Mouse (Mus musculus): ENCODE results near the gene Tff2. TPM values are rescaled to one million over a fixed set of nuclear protein-coding genes. Genes with fewer than 3 reads are reported as not detected.
A peak's percentile ranks its signal among the peaks of the same experiment; 100 is the strongest.

Tff2 gene
- total RNA-seq (2012; rRNA removed) (not detected in 2 replicates), total RNA-seq (2014; rRNA removed) (not detected in 2 replicates), polyA plus RNA-seq (2012; ENCODE audit: insufficient read length, low read depth) (not detected in 2 replicates)

GRCm38 (mm10) chr17:31144040-31145037 is at the start of gene Tff2:
Gene Tff2 (minus strand): TSS chr17:31144282.
- no peak for DNase-seq (ENCODE audit: extremely low read depth)
- no peaks in the 10 kb centered on the region for H3K79me2 ChIP-seq (replicated peaks; ENCODE audit: control insufficient read depth, extremely low read depth, insufficient read depth, poor library complexity, severe bottlenecking)
- H3K4me2 ChIP-seq (ENCODE audit: insufficient read depth, low read depth, poor library complexity, severe bottlenecking) = no peak within 1 kb of the TSS
- dilution Hi-C loops (cut with MboI; ENCODE audit: extremely low pct_ligation_motif_present, extremely low pct_unique_long_range_greater_than_20kb, low sequenced_read_pairs) (no loop called here), in situ Hi-C loops (cut with MboI; ENCODE audit: low pct_ligation_motif_present, low pct_unique_long_range_greater_than_20kb, low sequenced_read_pairs) (loop anchor here (5.0 kb wide), 1 partner anchor 43 kb away; no protein-coding TSS in a partner anchor)
- H3K9me3 ChIP-seq (replicated peaks; ENCODE audit: low read length) = peaks cover 5% of the 10 kb centered on the region
- no peak within 1 kb of the TSS for H3K9ac ChIP-seq (ENCODE audit: insufficient read depth, low read depth)
- no peaks in the 10 kb centered on the region for H3K4me1 ChIP-seq (ENCODE audit: control insufficient read depth in 1 of 2, insufficient read depth in 2 of 2)
- H3K27me3 ChIP-seq (replicated peaks) = peaks cover 60% of the 10 kb centered on the region
- H3K4me3 ChIP-seq (replicated peaks in 1 of 3; ENCODE audit: low read depth in 2 of 3, low read length in 2 of 3, poor library complexity in 1 of 3) = no peak within 1 kb of the TSS
- no peak within 1 kb of the TSS for H3K27ac ChIP-seq (ENCODE audit: insufficient read depth, low read depth)
- TF ChIP-seq BHLHE40 (IDR thresholded peaks at IDR 0.05; ENCODE audit: low read depth, low read length) (no peak), MAZ (IDR thresholded peaks at IDR 0.05; ENCODE audit: low read depth, low read length) (no peak), E2F4 (IDR thresholded peaks at IDR 0.05; ENCODE audit: insufficient replicate concordance, low read depth, low read length) (no peak), MAX (IDR thresholded peaks at IDR 0.05; ENCODE audit: low read length) (no peak), HCFC1 (IDR thresholded peaks at IDR 0.05; ENCODE audit: low read depth, low read length) (no peak)
- H3K36me3 ChIP-seq (replicated peaks in 1 of 2; ENCODE audit: control insufficient read depth in 1 of 2, insufficient read depth in 1 of 2, low read length in 1 of 2) = no peaks in the 10 kb centered on the region

GRCm38 (mm10) chr17:31193360-31193759 is 49.3 kb upstream of the Tff2 start:
- DNase-seq (ENCODE audit: extremely low read depth) = no peak
- no peaks in the 10 kb centered on the region for H3K36me3 ChIP-seq (replicated peaks in 1 of 2; ENCODE audit: control insufficient read depth in 1 of 2, insufficient read depth in 1 of 2, low read length in 1 of 2)
- no peaks in the 10 kb centered on the region for H3K9me3 ChIP-seq (replicated peaks; ENCODE audit: low read length)
- H3K4me1 ChIP-seq (ENCODE audit: control insufficient read depth in 1 of 2, insufficient read depth in 2 of 2) = peaks cover 8 to 28% of the 10 kb centered on the region in 2 experiments; a peak in 2 of 4 replicates
- H3K4me2 ChIP-seq (ENCODE audit: insufficient read depth, low read depth, poor library complexity, severe bottlenecking) = no peak overlapping the region
- no peak overlapping the region for H3K27ac ChIP-seq (ENCODE audit: insufficient read depth, low read depth)
- no peak overlapping the region for H3K4me3 ChIP-seq (replicated peaks in 1 of 3; ENCODE audit: low read depth in 2 of 3, low read length in 2 of 3, poor library complexity in 1 of 3)
- dilution Hi-C loops (cut with MboI; ENCODE audit: extremely low pct_ligation_motif_present, extremely low pct_unique_long_range_greater_than_20kb, low sequenced_read_pairs) = no loop called here
- no peak overlapping the region for H3K9ac ChIP-seq (ENCODE audit: insufficient read depth, low read depth)
- H3K79me2 ChIP-seq (replicated peaks; ENCODE audit: control insufficient read depth, extremely low read depth, insufficient read depth, poor library complexity, severe bottlenecking) = no peaks in the 10 kb centered on the region
- no peak for TF ChIP-seq PAX5 (IDR thresholded peaks at IDR 0.05; ENCODE audit: low read length)
- H3K27me3 ChIP-seq (replicated peaks) = peaks cover 7% of the 10 kb centered on the region
- in situ Hi-C loops (cut with MboI; ENCODE audit: low pct_ligation_motif_present, low pct_unique_long_range_greater_than_20kb, low sequenced_read_pairs) = no loop called here

GRCm38 (mm10) chr17:31192663-31193062 is 48.6 kb upstream of the Tff2 start:
- H3K36me3 ChIP-seq (replicated peaks in 1 of 2; ENCODE audit: control insufficient read depth in 1 of 2, insufficient read depth in 1 of 2, low read length in 1 of 2) = no peaks in the 10 kb centered on the region
- H3K4me1 ChIP-seq (ENCODE audit: control insufficient read depth in 1 of 2, insufficient read depth in 2 of 2) = peaks cover 8 to 28% of the 10 kb centered on the region in 2 experiments; a peak in 2 of 4 replicates
- H3K4me2 ChIP-seq (ENCODE audit: insufficient read depth, low read depth, poor library complexity, severe bottlenecking) = no peak overlapping the region
- TF ChIP-seq BHLHE40 (IDR thresholded peaks at IDR 0.05; ENCODE audit: low read depth, low read length) = peak; percentile 82
- TF ChIP-seq HCFC1 (IDR thresholded peaks at IDR 0.05; ENCODE audit: low read depth, low read length) = no peak
- dilution Hi-C loops (cut with MboI; ENCODE audit: extremely low pct_ligation_motif_present, extremely low pct_unique_long_range_greater_than_20kb, low sequenced_read_pairs) (no loop called here), in situ Hi-C loops (cut with MboI; ENCODE audit: low pct_ligation_motif_present, low pct_unique_long_range_greater_than_20kb, low sequenced_read_pairs) (no loop called here)
- H3K9me3 ChIP-seq (replicated peaks; ENCODE audit: low read length) = no peaks in the 10 kb centered on the region
- H3K4me3 ChIP-seq (replicated peaks in 1 of 3; ENCODE audit: low read depth in 2 of 3, low read length in 2 of 3, poor library complexity in 1 of 3) = no peak overlapping the region
- no peak overlapping the region for H3K9ac ChIP-seq (ENCODE audit: insufficient read depth, low read depth)
- H3K27me3 ChIP-seq (replicated peaks) = peaks cover 7% of the 10 kb centered on the region
- no peak overlapping the region for H3K27ac ChIP-seq (ENCODE audit: insufficient read depth, low read depth)
- peak; percentile 53 for DNase-seq (ENCODE audit: extremely low read depth)
- no peaks in the 10 kb centered on the region for H3K79me2 ChIP-seq (replicated peaks; ENCODE audit: control insufficient read depth, extremely low read depth, insufficient read depth, poor library complexity, severe bottlenecking)
